Mouse (Mus musculus) adrenal gland, postnatal 10 days (tissue): ENCODE results near the gene Col11a2. TPM values are rescaled to one million over a fixed set of nuclear protein-coding genes. Genes with fewer than 3 reads are reported as not detected.
A peak's percentile ranks its signal among the peaks of the same experiment; 100 is the strongest.

Experiments
- DNase-seq: peaks from one replicate; pipeline ENCODE4 v3.0.0; 2021; ENCODE audit warnings: mixed read lengths
- total RNA-seq, 2 experiments: library from RNA; stranded (reverse); gene quantifications; 2 replicates each; pipeline ENCODE4 v1.2.3; 2021

Col11a2 gene
- total RNA-seq, 2 experiments from 2014 or later, result 4.2 to 15.0 TPM

DNA sequence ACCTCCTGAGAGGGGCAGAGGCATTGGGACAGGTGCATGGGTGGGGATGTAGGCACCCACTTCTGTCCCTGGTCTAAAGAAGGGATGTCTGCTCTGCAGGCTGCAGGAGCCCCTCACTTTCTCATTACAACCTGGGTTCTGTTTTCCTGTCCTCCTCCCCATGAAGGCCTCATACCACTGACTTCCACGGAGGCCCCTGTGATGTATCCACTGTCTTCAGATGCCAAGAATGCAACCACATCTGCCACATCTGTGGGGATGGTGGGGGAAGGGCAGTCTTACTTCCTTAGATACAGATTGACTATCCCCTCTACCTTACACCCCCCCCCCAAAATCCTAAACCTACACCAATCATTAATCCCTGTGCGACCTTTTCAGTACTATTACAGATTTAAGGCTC is 13.0 kb upstream of the Col11a2 start:
- DNase-seq, result peak; percentile 18

DNA sequence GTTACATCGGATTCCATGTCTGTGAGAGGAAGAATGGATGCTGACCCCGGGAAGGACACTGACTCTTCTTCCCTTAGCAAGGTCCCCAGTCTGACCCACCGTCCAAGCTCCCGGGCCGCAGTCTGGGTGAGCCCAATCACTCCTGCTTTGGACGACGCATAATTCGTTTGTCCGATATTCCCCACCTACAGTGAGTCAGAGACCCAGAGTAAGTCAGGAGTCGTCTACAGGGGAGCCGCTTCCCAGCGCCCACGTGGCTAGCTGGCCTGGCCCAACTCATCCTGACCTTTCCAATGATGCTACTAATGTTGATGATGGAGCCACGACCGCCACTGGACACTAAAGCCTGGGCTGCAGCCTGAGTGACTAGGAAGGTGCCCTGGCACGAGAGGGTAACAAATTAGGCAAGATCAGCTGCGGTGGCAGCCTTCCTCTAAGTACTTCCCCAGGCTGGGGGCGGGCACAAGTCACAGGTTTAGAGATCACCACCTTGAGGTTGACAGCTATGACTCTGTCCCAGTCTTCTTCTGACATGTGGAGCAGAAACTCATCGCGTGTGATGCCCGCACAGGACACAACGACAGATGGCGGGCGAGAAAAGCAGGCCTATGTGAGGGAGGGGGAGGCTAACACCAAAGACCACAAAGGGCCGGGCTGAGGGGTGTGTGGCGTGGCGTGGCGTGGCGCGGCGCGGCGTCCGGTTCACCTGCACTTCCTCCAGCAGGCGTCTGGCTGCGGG is 12.2 kb upstream of the Col11a2 start:
- peak; percentile 47 for DNase-seq

DNA sequence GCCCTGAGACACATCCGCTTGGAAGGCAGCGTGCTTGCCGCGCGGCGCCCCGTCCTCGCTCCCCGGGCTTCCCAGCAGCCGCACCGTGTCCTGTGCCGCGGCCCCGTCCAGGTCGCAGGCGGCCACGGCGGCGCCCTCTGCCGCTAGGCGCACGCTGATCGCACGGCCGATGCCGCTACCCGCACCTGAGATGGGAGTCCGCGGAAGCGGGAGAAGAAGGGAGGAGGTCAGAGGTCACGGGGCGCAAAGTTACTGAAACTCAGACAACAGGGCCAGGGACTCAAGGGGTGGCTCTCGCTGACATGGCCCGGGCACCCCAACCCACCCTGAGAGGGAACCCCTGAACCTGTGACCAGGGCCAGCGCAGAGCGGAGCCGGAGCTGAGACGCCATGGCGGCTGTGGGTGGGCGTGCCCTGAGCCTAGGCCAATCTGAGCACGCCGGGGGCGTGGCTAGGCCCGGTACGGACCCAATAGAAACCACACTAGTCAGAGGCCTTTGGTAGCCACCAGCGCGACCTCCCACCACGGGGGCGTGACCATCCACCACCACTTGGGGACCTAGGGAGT is 11.5 kb upstream of the Col11a2 start, which contains the start of gene H2-Ke6:
Gene H2-Ke6 (minus strand): TSS at position 405 of the 568 bp plus-strand sequence.
- DNase-seq, result peak; percentile 96

DNA sequence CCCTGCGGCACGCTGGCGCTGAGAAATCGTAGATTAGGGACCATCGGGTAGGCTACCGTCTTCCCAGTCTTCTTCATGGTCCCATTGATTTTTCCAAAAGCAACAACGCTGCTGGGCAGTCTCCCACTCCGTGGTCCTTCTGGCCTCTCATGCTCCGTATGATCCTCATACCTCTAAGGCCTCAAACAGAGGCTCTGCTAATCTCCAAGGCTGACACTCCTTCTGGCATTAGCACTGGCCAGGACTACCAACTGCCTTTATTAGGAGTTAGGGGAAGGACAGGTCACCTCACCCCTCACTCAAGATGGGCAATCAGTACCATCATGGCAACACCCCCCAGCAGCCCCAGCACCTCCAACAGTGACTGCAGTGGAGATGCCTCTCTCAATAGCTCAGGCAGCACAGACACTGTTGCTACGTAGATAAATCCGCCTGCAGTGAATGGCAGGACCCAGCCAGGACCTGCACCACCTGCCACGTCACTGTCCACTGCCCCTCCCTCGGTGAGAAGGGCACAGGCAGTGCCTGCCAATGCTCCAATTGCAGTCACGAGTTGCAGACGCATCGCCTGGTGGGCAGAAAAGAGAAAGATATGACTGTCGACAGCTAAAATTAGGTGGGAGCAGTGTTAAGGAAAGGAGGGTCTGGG is 10.6 kb upstream of the Col11a2 start:
- peak; percentile 23 for DNase-seq

DNA sequence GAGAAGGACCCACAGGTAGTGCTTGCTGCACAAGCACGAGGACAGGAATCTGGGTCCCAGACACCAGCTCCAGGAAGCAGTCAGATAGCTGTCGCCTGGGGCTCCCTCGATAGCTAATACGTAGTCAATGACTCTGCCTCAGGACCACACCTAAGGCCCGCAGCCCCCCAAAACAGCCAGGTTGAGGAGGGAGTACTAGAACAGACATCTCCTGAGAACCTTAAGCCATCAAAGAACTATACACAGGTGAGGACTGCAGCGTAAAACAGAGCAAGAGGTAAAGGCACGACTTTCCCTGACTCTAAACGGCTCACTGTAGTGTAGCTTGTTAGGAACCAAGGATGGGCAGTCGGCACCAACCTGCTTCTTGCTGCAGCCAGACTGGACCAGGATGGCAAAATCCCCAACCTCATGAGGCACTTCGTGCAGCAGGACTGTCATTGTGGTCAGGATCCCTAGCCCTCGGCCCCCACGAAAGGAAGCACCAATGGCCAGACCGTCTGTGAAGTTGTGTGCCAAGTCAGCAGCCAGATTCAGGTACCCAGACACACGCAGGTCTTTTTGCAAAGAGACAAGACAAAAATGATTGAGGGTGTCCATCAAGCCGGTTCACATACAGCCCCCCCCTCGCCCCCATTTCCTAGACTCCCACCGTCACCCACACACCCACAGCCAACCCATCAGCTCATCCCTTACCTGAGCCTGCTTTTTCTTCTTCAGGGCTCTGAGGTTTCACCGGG is 9.9 kb upstream of the Col11a2 start:
- DNase-seq, result peak; percentile 12

DNA sequence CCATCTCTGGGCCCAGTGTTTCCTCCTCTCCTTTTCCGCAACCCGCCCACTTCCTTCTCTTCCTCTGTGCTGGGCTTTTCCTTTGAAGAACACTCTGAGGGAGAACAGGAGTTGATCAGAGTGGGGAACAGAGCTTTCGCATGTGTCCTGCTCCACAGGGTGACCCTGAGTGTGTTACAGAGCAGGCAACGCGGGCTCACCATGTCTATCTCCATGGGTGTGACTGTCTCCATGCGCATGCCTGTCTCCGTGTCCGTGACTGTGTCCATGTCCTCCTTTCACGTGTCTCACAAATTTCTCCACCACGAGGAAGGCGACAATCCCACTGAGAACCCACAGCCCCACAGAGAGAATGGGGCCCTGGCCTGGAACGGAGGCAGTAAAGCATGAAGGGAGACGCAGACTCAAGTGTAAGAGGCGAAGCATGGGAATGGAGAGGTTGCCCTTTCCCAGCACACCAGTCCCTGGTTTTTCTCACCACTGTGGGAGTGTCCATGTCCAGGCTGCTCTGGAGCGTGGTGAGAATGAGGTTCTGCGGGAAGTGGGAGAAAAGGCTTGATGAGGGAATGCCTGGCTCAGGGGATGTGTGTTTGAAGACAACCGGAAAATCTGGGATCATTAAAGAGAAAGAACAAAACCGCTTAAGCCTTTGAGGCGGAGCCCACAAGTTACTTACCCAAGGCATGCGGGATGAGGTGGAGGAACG is 9.2 kb upstream of the Col11a2 start:
- DNase-seq, result peak; percentile 9

DNA sequence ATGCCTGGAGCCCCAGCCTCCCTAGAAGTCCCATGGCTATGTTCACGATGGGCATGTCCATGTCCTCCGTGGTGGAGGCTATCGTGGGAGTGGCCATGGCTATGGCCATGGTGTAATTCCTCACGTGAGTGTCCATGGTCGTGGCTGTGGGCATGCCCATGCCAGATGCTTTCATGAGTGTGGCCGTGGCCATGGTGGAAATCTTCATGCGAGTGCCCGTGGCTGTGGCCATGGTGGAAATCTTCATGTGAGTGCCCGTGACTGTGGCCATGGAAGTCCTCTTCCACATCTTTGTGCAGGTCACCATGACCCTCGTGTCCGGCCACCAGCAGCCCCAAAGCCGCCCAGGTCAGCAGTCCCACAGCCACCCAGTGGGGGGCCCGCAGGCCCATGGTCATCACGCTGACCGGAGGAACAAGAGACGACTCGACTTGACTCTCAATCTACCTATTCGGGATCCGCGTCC is 8.3 kb upstream of the Col11a2 start:
- no peak for DNase-seq

DNA sequence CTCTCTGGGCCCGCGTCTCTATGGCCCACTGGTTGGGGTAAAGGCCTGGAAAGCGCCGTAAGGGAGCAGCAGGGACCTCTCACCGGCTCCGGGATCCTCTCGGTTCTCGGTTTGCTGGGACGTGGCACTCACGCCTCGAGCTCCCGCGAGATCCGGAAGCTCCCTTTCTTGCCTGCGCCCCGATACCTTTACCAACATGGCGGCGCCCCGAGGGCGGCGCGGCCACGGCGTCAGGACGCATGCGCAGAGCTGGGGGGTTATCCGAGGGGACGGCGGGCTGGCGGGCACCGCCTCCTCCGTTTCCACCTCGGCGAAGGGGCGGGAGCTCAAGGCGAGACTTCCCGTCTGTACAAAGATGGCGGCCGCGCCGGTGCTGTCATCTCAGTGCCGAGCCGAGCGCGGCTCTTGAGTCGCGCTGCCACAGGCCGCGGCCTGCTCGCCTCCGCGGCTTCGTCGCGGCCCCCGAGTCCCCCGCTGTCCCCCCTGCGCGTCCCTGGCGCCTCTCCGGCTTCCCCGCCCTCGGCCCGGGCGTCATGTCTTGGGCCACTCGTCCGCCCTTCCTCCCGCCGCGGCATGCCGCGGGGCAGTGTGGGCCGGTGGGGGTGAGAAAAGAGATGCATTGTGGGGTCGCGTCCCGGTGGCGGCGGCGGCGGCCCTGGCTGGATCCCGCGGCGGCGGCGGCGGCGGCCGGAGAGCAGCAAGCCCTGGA is 7.6 kb upstream of the Col11a2 start, which contains the start of the genes Slc39a7 and Rxrb:
Gene Slc39a7 (minus strand): TSS at position 218 of the 709 bp plus-strand sequence.
Gene Rxrb (plus strand): TSS at position 348 of the 709 bp plus-strand sequence.
- DNase-seq, result peak; percentile 100

DNA sequence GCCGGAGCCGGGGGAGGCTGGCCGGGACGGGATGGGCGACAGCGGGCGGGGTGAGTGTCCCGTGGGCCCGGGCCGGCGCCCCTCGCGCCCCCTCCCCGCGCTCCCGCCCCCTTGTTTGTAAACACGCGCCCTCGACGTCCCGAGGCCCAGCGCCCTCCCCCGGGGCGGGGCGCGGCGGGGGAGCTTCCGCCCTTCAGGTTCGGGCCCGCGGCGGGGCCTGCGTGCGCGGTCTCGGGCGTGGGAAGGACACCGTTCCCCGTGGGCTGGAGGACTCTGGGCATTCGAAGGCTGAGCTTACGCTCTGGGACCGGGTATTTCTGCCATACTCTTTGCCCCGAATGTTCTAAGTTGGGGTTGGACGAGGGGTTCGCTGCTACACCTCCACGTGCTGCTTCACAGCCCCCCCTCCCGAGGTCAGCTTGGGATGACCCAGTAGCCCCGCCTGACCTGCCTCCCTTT is 7.0 kb upstream of the Col11a2 start:
- DNase-seq, result peak; percentile 86

DNA sequence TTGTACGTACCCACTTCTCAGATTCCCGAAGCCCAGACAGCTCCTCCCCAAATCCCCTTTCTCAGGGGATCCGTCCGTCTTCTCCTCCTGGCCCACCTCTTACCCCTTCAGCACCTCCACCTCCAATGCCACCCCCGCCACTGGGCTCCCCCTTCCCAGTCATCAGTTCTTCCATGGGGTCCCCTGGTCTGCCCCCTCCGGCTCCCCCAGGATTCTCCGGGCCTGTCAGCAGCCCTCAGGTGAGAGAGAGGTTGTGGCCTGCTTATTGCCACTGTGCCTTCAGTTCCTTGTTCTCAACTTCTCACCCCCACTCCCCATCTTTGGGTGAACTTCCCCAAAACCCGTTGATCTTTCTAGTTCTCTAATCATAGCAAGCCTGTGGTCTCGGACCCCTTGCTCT is 6.4 kb upstream of the Col11a2 start:
- DNase-seq, result peak; percentile 42

DNA sequence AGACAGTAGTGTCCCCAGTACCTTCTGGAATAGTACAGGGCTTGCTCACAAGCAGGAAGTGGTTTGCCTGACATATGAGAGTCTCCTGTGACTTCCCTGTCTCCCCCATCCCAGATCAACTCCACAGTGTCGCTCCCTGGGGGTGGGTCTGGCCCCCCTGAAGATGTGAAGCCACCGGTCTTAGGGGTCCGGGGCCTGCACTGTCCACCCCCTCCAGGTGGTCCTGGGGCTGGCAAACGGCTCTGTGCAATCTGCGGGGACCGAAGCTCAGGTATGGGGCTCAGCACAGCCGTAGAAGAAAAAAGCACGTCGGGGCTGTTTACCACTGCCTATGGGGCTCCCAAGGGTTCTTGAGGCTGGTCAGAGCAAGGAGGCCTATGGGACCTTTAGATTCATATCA is 5.8 kb upstream of the Col11a2 start:
- no peak for DNase-seq

DNA sequence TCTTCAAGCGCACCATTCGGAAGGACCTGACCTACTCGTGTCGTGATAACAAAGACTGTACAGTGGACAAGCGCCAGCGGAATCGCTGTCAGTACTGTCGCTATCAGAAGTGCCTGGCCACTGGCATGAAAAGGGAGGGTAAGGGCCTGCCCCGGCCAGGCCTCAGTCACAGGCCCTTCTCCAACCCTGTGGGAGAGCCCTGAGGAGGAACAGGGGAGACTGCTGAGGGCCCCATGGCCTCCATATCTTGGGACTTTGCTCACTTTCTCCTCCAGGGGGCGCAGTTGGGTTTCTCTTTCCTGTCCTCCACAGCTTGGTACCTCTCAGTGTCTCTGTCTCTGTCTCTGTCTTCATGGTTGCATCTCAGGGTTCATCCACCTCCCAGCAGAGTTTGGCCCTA is 5.2 kb upstream of the Col11a2 start:
- peak; percentile 79 for DNase-seq

DNA sequence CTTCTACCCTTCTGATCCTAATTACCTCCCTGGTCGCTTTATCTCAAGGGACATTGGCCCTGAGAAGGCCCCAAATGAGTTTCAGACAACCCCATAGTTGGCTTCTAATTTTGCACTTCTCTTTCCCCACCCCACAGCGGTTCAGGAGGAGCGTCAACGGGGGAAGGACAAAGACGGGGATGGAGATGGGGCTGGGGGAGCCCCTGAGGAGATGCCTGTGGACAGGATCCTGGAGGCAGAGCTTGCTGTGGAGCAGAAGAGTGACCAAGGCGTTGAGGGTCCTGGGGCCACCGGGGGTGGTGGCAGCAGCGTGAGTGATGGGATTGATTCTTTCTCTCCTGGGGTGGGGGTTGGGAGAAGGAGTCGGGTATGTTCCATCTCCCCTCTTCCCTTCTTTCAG is 3.7 kb upstream of the Col11a2 start:
- DNase-seq, result no peak

DNA sequence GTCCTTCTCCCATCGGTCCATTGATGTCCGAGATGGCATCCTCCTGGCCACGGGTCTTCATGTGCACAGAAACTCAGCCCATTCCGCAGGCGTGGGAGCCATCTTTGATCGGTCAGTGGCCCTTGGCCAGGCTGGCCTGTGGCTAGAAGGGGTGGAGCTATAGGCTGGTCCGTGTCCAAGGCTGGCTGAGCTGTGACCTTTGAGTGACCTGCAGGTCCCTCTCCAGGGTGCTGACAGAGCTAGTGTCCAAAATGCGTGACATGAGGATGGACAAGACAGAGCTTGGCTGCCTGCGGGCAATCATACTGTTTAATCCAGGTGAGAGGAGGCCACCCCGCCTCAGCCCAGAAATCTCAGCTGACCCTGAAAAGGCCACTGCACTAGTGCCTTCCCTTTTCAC is 2.6 kb upstream of the Col11a2 start:
- peak; percentile 71 for DNase-seq

DNA sequence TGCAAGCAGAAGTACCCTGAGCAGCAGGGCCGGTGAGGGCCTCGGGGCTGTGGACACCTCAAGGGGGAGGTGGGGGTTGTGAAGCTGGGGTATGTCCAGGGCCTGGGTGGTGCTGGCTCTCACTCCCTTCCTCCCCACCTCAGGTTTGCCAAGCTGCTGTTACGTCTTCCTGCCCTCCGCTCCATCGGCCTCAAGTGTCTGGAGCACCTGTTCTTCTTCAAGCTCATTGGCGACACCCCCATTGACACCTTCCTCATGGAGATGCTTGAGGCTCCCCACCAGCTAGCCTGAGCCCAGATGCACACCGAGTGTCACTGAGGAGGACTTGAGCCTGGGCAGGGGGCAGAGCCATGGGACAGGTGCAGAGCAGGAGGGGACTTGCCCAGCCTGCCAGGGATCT is 2.0 kb upstream of the Col11a2 start:
- DNase-seq, result no peak

DNA sequence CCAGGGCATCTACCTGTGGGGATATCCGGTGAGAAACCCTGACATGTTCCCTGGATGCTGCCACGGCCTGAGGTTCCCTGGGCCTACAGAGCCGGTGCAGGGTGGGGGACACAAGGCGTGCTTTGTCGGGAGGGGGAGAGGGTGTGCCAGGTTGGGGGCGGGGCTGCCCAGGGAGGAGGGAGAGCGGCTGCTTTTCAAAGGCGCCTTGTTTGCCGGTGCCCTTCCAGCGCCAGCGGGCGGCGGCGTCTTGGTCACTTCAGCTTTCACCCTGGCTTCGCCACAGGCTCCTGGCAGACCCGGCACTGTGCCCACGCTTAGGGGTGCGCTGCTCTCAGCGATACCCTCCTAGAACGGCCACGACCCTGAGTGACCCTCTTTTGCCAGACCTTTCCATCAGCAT is 797 bp upstream of the Col11a2 start:
- peak; percentile 53 for DNase-seq

DNA sequence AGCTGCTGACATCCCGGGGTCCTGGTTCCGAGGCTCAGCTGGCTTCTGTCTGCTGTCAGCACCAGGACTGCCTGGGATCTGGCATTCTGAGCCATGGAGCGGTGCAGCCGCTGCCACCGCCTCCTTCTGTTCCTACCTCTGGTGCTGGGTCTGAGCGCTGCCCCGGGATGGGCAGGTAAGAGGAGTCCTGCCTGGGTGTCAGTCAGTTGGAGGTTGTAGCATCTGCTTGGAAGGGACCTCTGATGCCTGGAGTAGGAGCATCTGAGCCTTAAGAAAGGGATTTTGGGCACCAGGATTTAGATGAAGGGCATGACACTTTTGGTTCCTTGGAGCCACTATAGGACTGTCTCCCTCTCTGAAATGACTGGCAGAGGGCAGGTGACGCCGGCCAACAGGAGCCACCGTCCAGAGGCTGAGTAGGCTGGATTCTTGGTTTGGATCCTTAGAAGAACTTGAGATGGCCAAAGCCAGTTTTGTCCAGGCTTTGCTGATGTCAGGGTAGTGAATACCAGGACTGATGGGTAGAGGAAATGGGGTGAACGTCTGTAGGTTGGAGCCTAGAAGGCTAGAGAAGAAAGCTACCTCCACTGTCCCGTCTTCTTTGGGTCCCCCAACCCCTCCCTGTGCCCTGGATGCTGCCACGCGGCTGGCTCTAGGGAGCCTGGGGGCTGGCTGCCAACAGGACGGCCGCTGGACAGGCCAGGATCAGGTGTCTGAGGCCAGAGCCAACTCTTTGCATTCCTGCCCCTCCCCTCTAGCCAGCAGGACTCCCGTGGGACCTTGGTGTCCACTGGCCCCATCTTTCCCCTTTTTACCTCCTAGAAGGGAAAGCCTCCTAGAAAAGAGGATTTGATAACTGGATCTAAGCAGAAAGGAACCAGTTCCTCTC is 569 bp downstream of the Col11a2 start:
- peak; percentile 76 for DNase-seq

DNA sequence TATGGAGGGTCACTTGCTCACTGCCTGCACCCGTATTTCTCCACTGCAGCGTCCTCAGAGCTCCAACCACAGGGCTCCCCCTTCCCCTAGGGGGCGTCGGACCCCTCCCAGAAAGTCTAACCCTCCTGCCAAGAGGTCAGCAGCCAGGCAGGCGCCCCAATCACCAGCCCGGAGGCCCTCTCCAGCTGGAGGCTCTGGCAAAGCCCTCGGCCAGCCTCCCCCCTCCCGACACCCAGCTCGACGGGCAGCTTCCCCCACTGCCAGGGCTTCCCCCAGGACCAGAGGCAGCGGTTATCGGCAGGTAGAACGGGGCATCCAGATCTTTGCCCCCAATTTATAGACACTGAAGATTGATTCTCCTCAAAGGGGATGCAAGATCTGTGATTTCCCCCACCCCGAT is 6.7 kb downstream of the Col11a2 start:
- DNase-seq, result no peak

DNA sequence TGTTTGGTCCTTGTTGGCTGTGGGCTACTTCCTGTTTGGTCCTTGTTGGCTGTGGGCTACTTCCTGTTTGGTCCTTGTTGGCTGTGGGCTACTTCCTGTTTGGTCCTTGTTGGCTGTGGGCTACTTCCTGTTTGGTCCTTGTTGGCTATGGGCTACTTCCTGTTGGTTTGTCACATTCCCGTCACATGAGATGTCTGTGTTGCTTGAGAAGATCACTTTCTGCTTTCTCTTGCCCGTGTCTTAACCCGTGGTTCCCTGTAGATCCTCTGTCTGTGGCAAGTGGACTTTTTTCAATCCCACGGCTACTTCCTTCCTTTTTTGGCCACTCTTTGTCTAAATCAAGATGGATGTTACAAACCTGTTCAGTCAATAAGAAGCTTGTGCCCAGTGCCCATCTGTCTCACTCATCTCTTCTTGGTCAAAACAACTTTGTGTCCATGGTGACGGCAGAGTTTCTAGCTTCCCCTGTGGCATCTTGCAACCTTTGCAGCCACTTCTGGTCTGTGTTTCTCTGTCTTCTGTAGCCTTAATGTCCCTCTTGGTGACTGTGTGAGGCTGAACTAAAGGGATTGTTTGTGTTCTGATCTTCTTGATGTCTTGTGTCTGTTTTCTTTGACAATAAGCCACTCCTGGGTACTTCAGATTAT is 8.3 kb downstream of the Col11a2 start:
- DNase-seq, result no peak

DNA sequence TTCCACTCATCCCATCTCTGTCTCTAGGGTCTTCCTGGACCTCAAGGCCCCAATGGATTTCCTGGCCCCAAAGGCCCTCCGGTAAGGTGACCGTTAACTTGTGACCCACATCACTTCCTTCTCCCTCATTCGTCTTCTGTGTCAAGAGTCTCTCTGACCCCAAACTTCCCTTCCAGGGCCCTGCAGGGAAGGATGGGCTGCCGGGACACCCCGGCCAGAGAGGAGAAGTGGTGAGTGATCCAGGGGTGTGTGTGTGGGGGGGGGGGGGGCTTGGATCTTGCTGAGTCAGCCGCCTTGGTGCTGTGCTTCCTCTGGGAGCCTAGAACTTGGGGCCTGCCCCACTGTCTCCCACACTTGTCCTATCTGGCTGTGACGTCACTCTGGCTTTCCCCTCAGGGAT is 18.0 kb downstream of the Col11a2 start:
- no peak for DNase-seq
